Mouse (Mus musculus): ENCODE data around the gene Pank2.

DNA sequence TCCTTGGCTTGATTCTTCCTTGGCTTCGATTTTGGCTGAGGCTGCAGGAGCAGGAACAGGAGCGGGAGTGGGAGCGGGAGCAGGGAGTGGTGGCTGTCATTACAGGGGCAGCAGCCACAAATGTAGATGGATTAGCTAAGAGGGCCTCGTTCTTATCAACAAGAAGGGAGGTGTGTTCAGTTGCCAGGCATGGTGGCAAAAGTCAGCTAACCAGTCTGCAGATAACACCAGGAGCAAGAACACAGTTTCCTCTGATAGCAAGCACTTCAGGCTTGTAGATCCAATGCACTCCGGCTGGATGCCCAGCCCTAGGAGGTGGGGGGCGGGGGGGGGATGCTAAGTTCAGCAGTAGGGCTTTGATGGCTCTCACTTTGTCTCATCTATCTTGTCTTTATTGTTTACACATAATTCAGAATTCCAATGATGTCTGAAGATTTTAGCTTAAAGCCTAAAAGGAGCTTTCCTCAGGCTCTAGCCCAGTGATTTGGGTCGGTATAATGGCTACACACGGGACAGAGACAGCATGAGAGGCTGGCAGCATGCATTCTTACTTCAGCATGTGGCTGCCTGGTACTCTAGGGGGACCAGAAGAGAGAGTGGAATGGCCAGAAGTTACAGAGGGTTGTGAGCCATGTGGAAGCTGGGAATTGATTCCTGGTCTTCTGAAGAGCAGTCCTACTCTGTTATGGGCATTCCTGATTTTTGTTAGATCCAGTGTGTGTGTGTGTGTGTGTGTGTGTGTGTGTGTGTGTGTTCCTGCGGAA is 1.6 kb upstream of the Pank2 start:
- no peak for TF ChIP-seq CTCF (IDR thresholded peaks at IDR 0.05)
- no peak for TF ChIP-seq POLR2A (IDR thresholded peaks at IDR 0.05; ENCODE audit: insufficient read depth, low read depth, low read length)
- no peak for TF ChIP-seq EP300 (IDR thresholded peaks at IDR 0.05; ENCODE audit: insufficient read depth, low read depth, low read length)

All from heart, adult 2 months (tissue).